Mouse (Mus musculus) adrenal gland, adult (tissue): ENCODE results near the gene Hsd11b1.

Experiments
- DNase-seq, 2 experiments: peaks; one replicate each; pipeline ENCODE4 v3.0.0; 2022 to 2023; ENCODE audit warnings: low spot score in 1 of 2; ENCODE audit not compliant: inconsistent age in 2 of 2

Hsd11b1 gene

GRCm38 (mm10) chr1:193207503-193207902 is 56.4 kb downstream of the Hsd11b1 start, which contains the start of gene Lamb3:
TSS of gene Lamb3 (plus strand) at chr1:193207699.
- DNase-seq = no peak

GRCm38 (mm10) chr1:193205431-193205830 is 58.4 kb downstream of the Hsd11b1 start:
- DNase-seq = no peak

GRCm38 (mm10) chr1:193203821-193204220 is 60.1 kb downstream of the Hsd11b1 start:
- DNase-seq = no peak

- peak; percentile 20 to 34 for DNase-seq
Observed at GRCm38 (mm10) chr1:193201383-193201778, 62.5 kb downstream of the Hsd11b1 start, which contains the start of gene Traf3ip3. TSS of gene Traf3ip3 (minus strand) at chr1:193201703.

- DNase-seq = no peak
Observed at GRCm38 (mm10) chr1:193200640-193201382, 63.1 kb downstream of the Hsd11b1 start.

GRCm38 (mm10) chr1:193198312-193198711 is 65.6 kb downstream of the Hsd11b1 start:
- DNase-seq = no peak

- DNase-seq = no peak
Observed at GRCm38 (mm10) chr1:193197494-193198205, 66.2 kb downstream of the Hsd11b1 start.

GRCm38 (mm10) chr1:193195169-193195810 is 68.6 kb downstream of the Hsd11b1 start:
- DNase-seq = no peak

- no peak for DNase-seq
Observed at GRCm38 (mm10) chr1:193194416-193195140, 69.3 kb downstream of the Hsd11b1 start.

- no peak for DNase-seq
Observed at GRCm38 (mm10) chr1:193191675-193192283, 72.1 kb downstream of the Hsd11b1 start.

GRCm38 (mm10) chr1:193189771-193190170 is 74.1 kb downstream of the Hsd11b1 start:
- no peak for DNase-seq

GRCm38 (mm10) chr1:193189151-193189621 is 74.7 kb downstream of the Hsd11b1 start:
- peak in 1 of 2 experiments; percentile 39 for DNase-seq

GRCm38 (mm10) chr1:193188257-193188656 is 75.6 kb downstream of the Hsd11b1 start:
- no peak for DNase-seq

GRCm38 (mm10) chr1:193181104-193181503 is 82.8 kb downstream of the Hsd11b1 start:
- no peak for DNase-seq

GRCm38 (mm10) chr1:193174143-193174733 is 89.6 kb downstream of the Hsd11b1 start:
- DNase-seq = no peak

GRCm38 (mm10) chr1:193173810-193174129 is 90.1 kb downstream of the Hsd11b1 start:
- no peak for DNase-seq

GRCm38 (mm10) chr1:193172991-193173809 is 90.7 kb downstream of the Hsd11b1 start:
- peak; percentile 97 to 98 for DNase-seq
